Mouse (Mus musculus) kidney, adult 2 months (tissue): ENCODE data around the gene Caln1.

Experiments used
- CTCF ChIP-seq: fragments of 200-500 bp; conservative IDR thresholded peaks from 2 replicates; pipeline ENCODE4 v1.5.1; 2011; ENCODE audit warnings: low read depth, mild to moderate bottlenecking, control low read depth, low read length, moderate library complexity, mixed read lengths; ENCODE audit not compliant: insufficient read depth, insufficient read length
- POLR2A ChIP-seq: fragments of 200-500 bp; IDR thresholded peaks from one replicate; pipeline ENCODE4 v1.6.1; 2011; ENCODE audit warnings: low read depth, low read length, control low read depth

GRCm38 (mm10) chr5:130699476-130699875 lies 330.2 kb downstream of the Caln1 start:
- TF ChIP-seq CTCF (no peak), POLR2A (no peak)
